Mouse (Mus musculus): Measurements from ENCODE around the gene Speg. TPM values are rescaled to one million over a fixed set of nuclear protein-coding genes. Genes with fewer than 3 reads are reported as not detected.

Speg gene
- polyA plus RNA-seq, 1 experiment from 2014 or later = 16.7 TPM

GRCm38 (mm10) chr1:75387929-75388897 lies 13.1 kb downstream of the Speg start:
- DNase-seq (ENCODE audit: low spot score) = peak; percentile 42
- Histone ChIP-seq H3K4me1 (ENCODE audit: control insufficient read depth, insufficient read depth, low read length) (peaks cover 14% of the 10 kb centered on the region), H3K4me3 (ENCODE audit: low read depth, low read length) (peak overlapping the region; percentile 31), H3K27ac (replicated peaks; ENCODE audit: low read depth, low read length) (no peak overlapping the region), H3K27me3 (ENCODE audit: control insufficient read depth, insufficient read depth, low read length) (peaks cover 24% of the 10 kb centered on the region), H3K4me2 (ENCODE audit: low read depth, low read length) (peak overlapping the region; percentile 52), H3K36me3 (replicated peaks; ENCODE audit: control insufficient read depth, insufficient read depth, low read depth, low read length) (no peaks in the 10 kb centered on the region), H3K9ac (replicated peaks; ENCODE audit: low read length) (peak overlapping the region; percentile 55), H3K9me3 (replicated peaks; ENCODE audit: control insufficient read depth, low read length) (no peaks in the 10 kb centered on the region)
- 4% methylated on average over 94 of the region's 94 CpGs for WGBS
- ATAC-seq (replicated peaks; ENCODE audit: insufficient number of reproducible peaks, low FRiP score, low TSS enrichment, low read depth) = peak; percentile 49; the same call in 1 of the 2 replicates

GRCm38 (mm10) chr1:75388898-75389515 lies 13.9 kb downstream of the Speg start:
- no peaks in the 10 kb centered on the region for H3K9me3 ChIP-seq (replicated peaks; ENCODE audit: control insufficient read depth, low read length)
- DNase-seq (ENCODE audit: low spot score) (no peak), ATAC-seq (replicated peaks; ENCODE audit: insufficient number of reproducible peaks, low FRiP score, low TSS enrichment, low read depth) (no peak)
- peaks cover 24% of the 10 kb centered on the region for H3K27me3 ChIP-seq (ENCODE audit: control insufficient read depth, insufficient read depth, low read length)
- H3K36me3 ChIP-seq (replicated peaks; ENCODE audit: control insufficient read depth, insufficient read depth, low read depth, low read length) = no peaks in the 10 kb centered on the region
- WGBS = 26% methylated on average over 23 of the region's 23 CpGs
- H3K9ac ChIP-seq (replicated peaks; ENCODE audit: low read length) = peak overlapping the region; percentile 55; the same call in 1 of the 2 replicates
- H3K4me1 ChIP-seq (ENCODE audit: control insufficient read depth, insufficient read depth, low read length) = peaks cover 14% of the 10 kb centered on the region
- peak overlapping the region; percentile 52; the same call in 1 of the 2 replicates for H3K4me2 ChIP-seq (ENCODE audit: low read depth, low read length)
- peak overlapping the region; percentile 31 for H3K4me3 ChIP-seq (ENCODE audit: low read depth, low read length)
- no peak overlapping the region for H3K27ac ChIP-seq (replicated peaks; ENCODE audit: low read depth, low read length)

GRCm38 (mm10) chr1:75393139-75393538 lies 18.0 kb downstream of the Speg start:
- peaks cover 7% of the 10 kb centered on the region for H3K4me1 ChIP-seq (ENCODE audit: control insufficient read depth, insufficient read depth, low read length)
- no peak for DNase-seq (ENCODE audit: low spot score)
- no peak overlapping the region for H3K4me2 ChIP-seq (ENCODE audit: low read depth, low read length)
- no peak overlapping the region for H3K9ac ChIP-seq (replicated peaks; ENCODE audit: low read length)
- no peak for ATAC-seq (replicated peaks; ENCODE audit: insufficient number of reproducible peaks, low FRiP score, low TSS enrichment, low read depth)
- H3K36me3 ChIP-seq (replicated peaks; ENCODE audit: control insufficient read depth, insufficient read depth, low read depth, low read length) = no peaks in the 10 kb centered on the region
- H3K27ac ChIP-seq (replicated peaks; ENCODE audit: low read depth, low read length) = no peak overlapping the region
- H3K27me3 ChIP-seq (ENCODE audit: control insufficient read depth, insufficient read depth, low read length) = peaks cover 9% of the 10 kb centered on the region
- 56% methylated on average over 9 of the region's 9 CpGs for WGBS
- H3K4me3 ChIP-seq (ENCODE audit: low read depth, low read length) = no peak overlapping the region
- H3K9me3 ChIP-seq (replicated peaks; ENCODE audit: control insufficient read depth, low read length) = no peaks in the 10 kb centered on the region

- Histone ChIP-seq H3K4me1 (ENCODE audit: control insufficient read depth, insufficient read depth, low read length) (peaks cover 2% of the 10 kb centered on the region; the same call in 1 of the 2 replicates), H3K27ac (replicated peaks; ENCODE audit: low read depth, low read length) (no peak overlapping the region), H3K36me3 (replicated peaks; ENCODE audit: control insufficient read depth, insufficient read depth, low read depth, low read length) (no peaks in the 10 kb centered on the region), H3K27me3 (ENCODE audit: control insufficient read depth, insufficient read depth, low read length) (peaks cover 2% of the 10 kb centered on the region; the same call in 1 of the 2 replicates), H3K4me3 (ENCODE audit: low read depth, low read length) (no peak overlapping the region), H3K9me3 (replicated peaks; ENCODE audit: control insufficient read depth, low read length) (no peaks in the 10 kb centered on the region), H3K9ac (replicated peaks; ENCODE audit: low read length) (no peak overlapping the region), H3K4me2 (ENCODE audit: low read depth, low read length) (no peak overlapping the region)
- ATAC-seq (replicated peaks; ENCODE audit: insufficient number of reproducible peaks, low FRiP score, low TSS enrichment, low read depth) (no peak), DNase-seq (ENCODE audit: low spot score) (no peak)
- WGBS = 94% methylated on average over 3 of the region's 3 CpGs
Observed at GRCm38 (mm10) chr1:75393846-75394245, 18.7 kb downstream of the Speg start.

- Histone ChIP-seq H3K9ac (replicated peaks; ENCODE audit: low read length) (no peak overlapping the region), H3K27me3 (ENCODE audit: control insufficient read depth, insufficient read depth, low read length) (no peaks in the 10 kb centered on the region), H3K9me3 (replicated peaks; ENCODE audit: control insufficient read depth, low read length) (no peaks in the 10 kb centered on the region), H3K4me1 (ENCODE audit: control insufficient read depth, insufficient read depth, low read length) (peaks cover 18% of the 10 kb centered on the region), H3K36me3 (replicated peaks; ENCODE audit: control insufficient read depth, insufficient read depth, low read depth, low read length) (no peaks in the 10 kb centered on the region), H3K4me3 (ENCODE audit: low read depth, low read length) (no peak overlapping the region), H3K4me2 (ENCODE audit: low read depth, low read length) (no peak overlapping the region), H3K27ac (replicated peaks; ENCODE audit: low read depth, low read length) (peak overlapping the region; percentile 29; the same call in 1 of the 2 replicates)
- ATAC-seq (replicated peaks; ENCODE audit: insufficient number of reproducible peaks, low FRiP score, low TSS enrichment, low read depth) (peak; percentile 57; the same call in 1 of the 2 replicates), DNase-seq (ENCODE audit: low spot score) (peak; percentile 87)
- 11% methylated on average over 9 of the region's 9 CpGs for WGBS
Observed at GRCm38 (mm10) chr1:75398761-75399402, 23.8 kb downstream of the Speg start.

GRCm38 (mm10) chr1:75399755-75400492 lies 24.8 kb downstream of the Speg start:
- no peaks in the 10 kb centered on the region for H3K9me3 ChIP-seq (replicated peaks; ENCODE audit: control insufficient read depth, low read length)
- H3K27me3 ChIP-seq (ENCODE audit: control insufficient read depth, insufficient read depth, low read length) = no peaks in the 10 kb centered on the region
- peak overlapping the region; percentile 29 for H3K27ac ChIP-seq (replicated peaks; ENCODE audit: low read depth, low read length)
- WGBS = 4% methylated on average over 15 of the region's 15 CpGs
- H3K4me3 ChIP-seq (ENCODE audit: low read depth, low read length) = 0 out of 2 replicates have a peak overlapping the region, but pooled peaks have one; percentile 13
- H3K9ac ChIP-seq (replicated peaks; ENCODE audit: low read length) = peak overlapping the region; percentile 43
- peak; percentile 71 for ATAC-seq (replicated peaks; ENCODE audit: insufficient number of reproducible peaks, low FRiP score, low TSS enrichment, low read depth)
- peak overlapping the region; percentile 36 for H3K4me2 ChIP-seq (ENCODE audit: low read depth, low read length)
- DNase-seq (ENCODE audit: low spot score) = peak; percentile 80
- peaks cover 18% of the 10 kb centered on the region for H3K4me1 ChIP-seq (ENCODE audit: control insufficient read depth, insufficient read depth, low read length)
- H3K36me3 ChIP-seq (replicated peaks; ENCODE audit: control insufficient read depth, insufficient read depth, low read depth, low read length) = no peaks in the 10 kb centered on the region

- WGBS = 39% methylated on average over 6 of the region's 6 CpGs
- Histone ChIP-seq H3K27ac (replicated peaks; ENCODE audit: low read depth, low read length) (peak overlapping the region; percentile 29; the same call in 1 of the 2 replicates), H3K4me2 (ENCODE audit: low read depth, low read length) (peak overlapping the region; percentile 36), H3K9me3 (replicated peaks; ENCODE audit: control insufficient read depth, low read length) (no peaks in the 10 kb centered on the region), H3K9ac (replicated peaks; ENCODE audit: low read length) (peak overlapping the region; percentile 43), H3K4me3 (ENCODE audit: low read depth, low read length) (0 out of 2 replicates have a peak overlapping the region, but pooled peaks have one; percentile 1), H3K27me3 (ENCODE audit: control insufficient read depth, insufficient read depth, low read length) (no peaks in the 10 kb centered on the region), H3K36me3 (replicated peaks; ENCODE audit: control insufficient read depth, insufficient read depth, low read depth, low read length) (no peaks in the 10 kb centered on the region), H3K4me1 (ENCODE audit: control insufficient read depth, insufficient read depth, low read length) (peaks cover 18% of the 10 kb centered on the region)
- ATAC-seq (replicated peaks; ENCODE audit: insufficient number of reproducible peaks, low FRiP score, low TSS enrichment, low read depth) (0 out of 2 replicates have a peak, but pooled peaks have one; percentile 6), DNase-seq (ENCODE audit: low spot score) (no peak)
Observed at GRCm38 (mm10) chr1:75400493-75401115, 25.5 kb downstream of the Speg start.

Data from embryonic facial prominence, embryonic 11.5 days (tissue).